In genomic region chr4:125763056-125763455, GRCm38 (mm10) we compare ENCODE assay signal across 15 mouse cellular contexts.
"Had no signal": no experiment of that assay in that cellular context is flagged by ENCODE, and none has a peak within 500 bp of the region (broad histone marks: within the 10 kb centered on the region; RNA-seq: fewer than 3 reads in every experiment).

No protein-coding gene starts in this region.

- H3K36me3 ChIP-seq: limb, embryonic 10.5 days; liver, embryonic 15.5 days; stomach, embryonic 15.5 days had no signal

- ATAC-seq: lung, postnatal 0 days; midbrain, embryonic 16.5 days had no signal

- H3K9me3 ChIP-seq: limb, embryonic 10.5 days; liver, embryonic 15.5 days; stomach, embryonic 15.5 days had no signal

- H3K4me1 ChIP-seq: liver, embryonic 15.5 days; stomach, embryonic 15.5 days had no signal

- H3K4me2 ChIP-seq: liver, embryonic 11.5 days; liver, embryonic 15.5 days; midbrain, embryonic 11.5 days; stomach, embryonic 15.5 days had no signal

- H3K4me3 ChIP-seq: layer of hippocampus, adult 2 months; limb, embryonic 10.5 days; liver, embryonic 15.5 days; stomach, embryonic 15.5 days had no signal

- DNase-seq: kidney, postnatal 10 days; kidney, postnatal 4 days; lung, adult 2 months; lung, postnatal 36 days; right cerebral cortex, postnatal 14 days; thymus, adult 2 months; thymus, postnatal 25 days had no signal

- H3K27me3 ChIP-seq: liver, embryonic 15.5 days; stomach, embryonic 15.5 days had no signal

- H3K9ac ChIP-seq: liver, embryonic 15.5 days; stomach, embryonic 15.5 days had no signal

- H3K27ac ChIP-seq: layer of hippocampus, adult 2 months; limb, embryonic 10.5 days; liver, embryonic 15.5 days; stomach, embryonic 15.5 days had no signal
